Mouse (Mus musculus) lung, adult 2 months (tissue): ENCODE data around the gene Nrip1.

Source experiments
- CTCF ChIP-seq: fragments of 200-500 bp; IDR thresholded peaks from 2 replicates; pipeline ENCODE4 v1.5.1; 2011; ENCODE audit warnings: mild to moderate bottlenecking, low read length, control low read depth; ENCODE audit not compliant: insufficient read depth
- POLR2A ChIP-seq: fragments of 200-500 bp; IDR thresholded peaks from 2 replicates; pipeline ENCODE4 v1.6.1; 2011; ENCODE audit warnings: low read depth, mild to moderate bottlenecking, control low read depth, low read length, borderline replicate concordance; ENCODE audit errors: extremely low read depth

DNA sequence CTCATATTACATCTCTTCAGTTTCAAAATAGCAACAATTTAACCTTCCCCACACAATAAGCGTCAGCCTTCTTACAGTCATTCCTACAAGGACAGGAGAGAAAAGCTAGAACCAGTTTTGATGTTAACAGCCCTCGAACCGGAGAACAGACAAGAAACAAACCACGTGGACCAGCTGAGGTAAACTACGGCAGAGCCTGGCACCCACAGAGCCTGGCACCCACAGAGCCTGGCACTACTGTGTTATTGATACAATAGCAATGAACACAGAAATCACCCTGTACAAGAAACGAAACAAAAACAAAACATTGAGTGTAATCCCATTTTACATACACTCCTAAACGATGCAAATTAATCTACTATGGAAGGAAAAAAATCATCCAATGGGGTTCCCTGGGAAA is 42.4 kb downstream of the Nrip1 start:
- TF ChIP-seq POLR2A (no peak), CTCF (no peak)
